Mouse (Mus musculus): Measurements from ENCODE around the gene Etv6. TPM values are rescaled to one million over a fixed set of nuclear protein-coding genes. Genes with fewer than 3 reads are reported as not detected.

The Etv6 gene
- polyA plus RNA-seq, 1 experiment from 2014 or later = 5.3 TPM

DNA sequence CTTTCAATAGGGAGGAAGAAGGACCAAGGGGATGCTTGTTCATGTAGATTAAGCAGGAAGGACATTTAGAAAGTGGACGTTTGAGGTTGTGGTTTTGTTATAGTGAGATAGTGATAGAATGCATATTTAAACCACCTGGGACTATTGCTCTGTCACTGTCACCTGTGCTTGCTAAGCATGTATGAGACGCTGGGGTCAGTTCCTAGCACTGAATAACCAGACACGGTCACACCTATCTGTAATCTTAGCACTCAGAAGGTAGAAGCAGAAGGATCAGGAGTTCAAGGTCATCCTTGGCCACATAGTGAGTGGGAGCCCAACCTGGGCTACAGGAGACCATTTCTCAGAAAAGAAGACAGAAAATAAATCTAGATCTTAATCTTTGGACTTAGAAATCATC is 100.8 kb downstream of the Etv6 start:
- Histone ChIP-seq H3K36me3 (no peaks in the 10 kb centered on the region), H3K9ac (no peak overlapping the region), H3K27me3 (no peaks in the 10 kb centered on the region), H3K4me3 (no peak overlapping the region), H3K9me3 (no peaks in the 10 kb centered on the region), H3K4me1 (replicated peaks) (peaks cover 7% of the 10 kb centered on the region; the same call in 1 of the 2 replicates), H3K27ac (replicated peaks) (no peak overlapping the region), H3K4me2 (no peak overlapping the region)
- no peak for ATAC-seq (ENCODE audit: low FRiP score, low read depth)
- WGBS = 91% methylated on average over 3 of the region's 3 CpGs

GRCm38 (mm10) chr6:134139359-134139758 is 103.9 kb downstream of the Etv6 start:
- ATAC-seq (ENCODE audit: low FRiP score, low read depth) = no peak
- Histone ChIP-seq H3K4me2 (no peak overlapping the region), H3K4me1 (replicated peaks) (peaks cover 13% of the 10 kb centered on the region; the same call in 1 of the 2 replicates), H3K9me3 (no peaks in the 10 kb centered on the region), H3K27me3 (no peaks in the 10 kb centered on the region), H3K27ac (replicated peaks) (no peak overlapping the region), H3K9ac (no peak overlapping the region), H3K36me3 (no peaks in the 10 kb centered on the region), H3K4me3 (no peak overlapping the region)
- WGBS = 89% methylated on average over 3 of the region's 3 CpGs

GRCm38 (mm10) chr6:134140718-134141615 is 105.5 kb downstream of the Etv6 start:
- no peak for ATAC-seq (ENCODE audit: low FRiP score, low read depth)
- no peak overlapping the region for H3K4me2 ChIP-seq
- no peak overlapping the region for H3K9ac ChIP-seq
- H3K27me3 ChIP-seq = no peaks in the 10 kb centered on the region
- H3K4me1 ChIP-seq (replicated peaks) = peaks cover 13% of the 10 kb centered on the region; the same call in 1 of the 2 replicates
- H3K36me3 ChIP-seq = no peaks in the 10 kb centered on the region
- H3K4me3 ChIP-seq = no peak overlapping the region
- 72% methylated on average over 16 of the region's 16 CpGs for WGBS
- H3K9me3 ChIP-seq = no peaks in the 10 kb centered on the region
- H3K27ac ChIP-seq (replicated peaks) = no peak overlapping the region

GRCm38 (mm10) chr6:134141616-134142165 is 106.2 kb downstream of the Etv6 start:
- no peaks in the 10 kb centered on the region for H3K27me3 ChIP-seq
- no peak overlapping the region for H3K4me3 ChIP-seq
- H3K9ac ChIP-seq = no peak overlapping the region
- ATAC-seq (ENCODE audit: low FRiP score, low read depth) = no peak
- peaks cover 13% of the 10 kb centered on the region; the same call in 1 of the 2 replicates for H3K4me1 ChIP-seq (replicated peaks)
- WGBS = 64% methylated on average over 1 of the region's 1 CpGs
- H3K27ac ChIP-seq (replicated peaks) = no peak overlapping the region
- no peak overlapping the region for H3K4me2 ChIP-seq
- no peaks in the 10 kb centered on the region for H3K9me3 ChIP-seq
- no peaks in the 10 kb centered on the region for H3K36me3 ChIP-seq

- no peak for ATAC-seq (ENCODE audit: low FRiP score, low read depth)
- Histone ChIP-seq H3K4me3 (no peak overlapping the region), H3K9me3 (no peaks in the 10 kb centered on the region), H3K9ac (no peak overlapping the region), H3K4me2 (no peak overlapping the region), H3K27ac (replicated peaks) (no peak overlapping the region), H3K36me3 (no peaks in the 10 kb centered on the region), H3K27me3 (no peaks in the 10 kb centered on the region), H3K4me1 (replicated peaks) (peaks cover 17% of the 10 kb centered on the region)
- 86% methylated on average over 11 of the region's 11 CpGs for WGBS
Measured at GRCm38 (mm10) chr6:134142700-134143099, 107.2 kb downstream of the Etv6 start.

DNA sequence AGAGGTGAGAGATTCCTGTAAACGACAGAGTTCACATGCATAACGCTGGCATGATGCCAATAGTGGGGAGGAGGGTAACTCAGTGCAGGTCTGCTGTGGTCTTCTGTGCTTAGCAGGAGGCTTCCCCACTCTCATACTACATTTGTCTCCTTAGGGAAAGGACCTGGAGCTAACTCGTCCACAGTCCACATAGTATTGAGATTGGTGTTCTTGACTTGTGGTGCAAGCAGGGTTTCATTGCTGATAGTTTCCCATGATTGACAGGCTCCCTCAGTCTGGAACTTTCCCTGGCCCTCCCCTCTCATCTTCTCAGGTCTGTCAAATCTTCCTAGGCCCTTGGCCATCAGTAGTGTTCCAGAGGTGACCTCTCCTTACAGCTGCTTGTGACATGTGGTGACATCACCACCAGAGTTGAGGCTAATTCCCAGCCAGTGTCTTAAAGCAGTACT is 108.2 kb downstream of the Etv6 start:
- Histone ChIP-seq H3K36me3 (no peaks in the 10 kb centered on the region), H3K4me2 (no peak overlapping the region), H3K4me3 (no peak overlapping the region), H3K9me3 (no peaks in the 10 kb centered on the region), H3K27me3 (no peaks in the 10 kb centered on the region), H3K9ac (no peak overlapping the region), H3K27ac (replicated peaks) (no peak overlapping the region), H3K4me1 (replicated peaks) (peaks cover 27% of the 10 kb centered on the region)
- WGBS = 59% methylated on average over 3 of the region's 3 CpGs
- ATAC-seq (ENCODE audit: low FRiP score, low read depth) = no peak

DNA sequence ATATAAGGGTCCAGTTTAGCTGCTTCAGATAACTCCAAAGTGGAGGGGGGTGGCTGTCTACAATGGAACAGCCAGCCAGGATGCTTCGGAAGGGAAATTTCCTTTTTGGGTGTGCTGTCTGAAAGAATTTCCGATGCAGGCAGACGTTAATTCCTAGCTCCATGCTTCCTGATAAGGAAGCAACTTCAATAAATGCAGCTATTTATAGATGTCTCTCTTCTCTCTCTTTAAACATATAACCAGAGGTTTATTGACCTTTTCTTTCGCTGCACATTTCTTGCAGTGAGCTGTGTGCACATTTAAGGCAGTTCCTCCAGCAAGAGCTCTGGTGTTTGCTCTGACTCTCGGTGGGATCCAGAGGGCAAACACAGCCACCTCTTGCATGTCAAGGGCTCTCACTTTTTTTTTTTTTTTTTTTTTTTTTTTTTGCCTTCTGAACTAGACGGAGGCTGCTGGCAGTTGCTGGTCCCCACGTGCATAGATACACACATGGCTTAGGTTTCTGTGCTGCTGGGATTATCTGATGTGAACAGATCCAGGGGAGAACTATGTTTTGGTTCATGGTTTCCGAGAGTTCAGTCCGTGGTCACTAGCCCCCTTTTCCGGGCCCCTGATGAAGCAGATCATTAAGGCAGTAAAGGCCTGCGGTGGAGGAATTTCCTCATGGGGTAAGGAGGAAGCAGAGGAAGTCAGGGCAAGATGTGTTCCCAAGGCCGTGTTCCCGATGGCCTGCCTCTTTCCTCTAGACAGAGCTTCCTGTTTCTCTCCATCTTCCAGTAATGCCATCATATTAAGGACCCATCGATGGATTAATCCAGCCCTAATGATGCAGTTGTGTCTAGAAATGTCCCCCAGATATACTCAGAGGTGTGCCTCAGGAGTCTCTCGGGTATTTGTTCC is 109.0 kb downstream of the Etv6 start:
- H3K9me3 ChIP-seq = no peaks in the 10 kb centered on the region
- H3K27ac ChIP-seq (replicated peaks) = no peak overlapping the region
- H3K36me3 ChIP-seq = no peaks in the 10 kb centered on the region
- WGBS = 78% methylated on average over 15 of the region's 15 CpGs
- ATAC-seq (ENCODE audit: low FRiP score, low read depth) = no peak
- no peak overlapping the region for H3K4me3 ChIP-seq
- H3K27me3 ChIP-seq = no peaks in the 10 kb centered on the region
- no peak overlapping the region for H3K4me2 ChIP-seq
- no peak overlapping the region for H3K9ac ChIP-seq
- H3K4me1 ChIP-seq (replicated peaks) = peaks cover 30% of the 10 kb centered on the region

GRCm38 (mm10) chr6:134147596-134148442 is 112.3 kb downstream of the Etv6 start:
- H3K4me3 ChIP-seq = no peak overlapping the region
- WGBS = 50% methylated on average over 22 of the region's 22 CpGs
- H3K4me1 ChIP-seq (replicated peaks) = peaks cover 17% of the 10 kb centered on the region
- no peaks in the 10 kb centered on the region for H3K9me3 ChIP-seq
- H3K4me2 ChIP-seq = no peak overlapping the region
- H3K36me3 ChIP-seq = no peaks in the 10 kb centered on the region
- 0 out of 2 replicates have a peak, but pooled peaks have one; percentile 25 for ATAC-seq (ENCODE audit: low FRiP score, low read depth)
- no peaks in the 10 kb centered on the region for H3K27me3 ChIP-seq
- no peak overlapping the region for H3K27ac ChIP-seq (replicated peaks)
- no peak overlapping the region for H3K9ac ChIP-seq

DNA sequence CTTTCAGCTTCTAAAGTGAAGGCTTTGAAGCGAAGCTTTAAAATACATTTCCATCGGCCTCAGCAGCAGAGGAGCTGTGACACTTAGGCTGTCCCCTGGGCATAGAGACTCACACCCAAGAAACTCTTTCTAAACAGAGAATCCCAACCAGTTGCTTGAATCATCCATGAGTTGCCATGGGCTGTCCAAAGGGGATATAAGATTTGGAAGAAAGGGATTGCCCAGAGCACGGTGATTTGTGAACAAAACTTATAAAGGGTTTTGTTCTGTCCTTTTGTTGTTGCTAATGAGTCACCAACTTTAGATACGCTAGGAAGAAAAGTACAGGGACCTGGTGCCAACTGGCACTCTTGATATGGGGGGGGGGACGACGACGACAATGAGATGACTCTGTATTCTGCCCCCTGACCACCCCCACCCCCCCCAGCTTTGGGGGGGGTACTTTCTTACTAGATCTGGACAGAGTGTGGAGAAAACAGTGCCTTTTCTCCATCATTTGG is 113.0 kb downstream of the Etv6 start:
- H3K4me2 ChIP-seq = no peak overlapping the region
- ATAC-seq (ENCODE audit: low FRiP score, low read depth) = 0 out of 2 replicates have a peak, but pooled peaks have one; percentile 23
- H3K4me3 ChIP-seq = no peak overlapping the region
- no peak overlapping the region for H3K27ac ChIP-seq (replicated peaks)
- H3K27me3 ChIP-seq = no peaks in the 10 kb centered on the region
- no peak overlapping the region for H3K9ac ChIP-seq
- no peaks in the 10 kb centered on the region for H3K36me3 ChIP-seq
- WGBS = 20% methylated on average over 7 of the region's 7 CpGs
- peaks cover 17% of the 10 kb centered on the region for H3K4me1 ChIP-seq (replicated peaks)
- H3K9me3 ChIP-seq = no peaks in the 10 kb centered on the region

DNA sequence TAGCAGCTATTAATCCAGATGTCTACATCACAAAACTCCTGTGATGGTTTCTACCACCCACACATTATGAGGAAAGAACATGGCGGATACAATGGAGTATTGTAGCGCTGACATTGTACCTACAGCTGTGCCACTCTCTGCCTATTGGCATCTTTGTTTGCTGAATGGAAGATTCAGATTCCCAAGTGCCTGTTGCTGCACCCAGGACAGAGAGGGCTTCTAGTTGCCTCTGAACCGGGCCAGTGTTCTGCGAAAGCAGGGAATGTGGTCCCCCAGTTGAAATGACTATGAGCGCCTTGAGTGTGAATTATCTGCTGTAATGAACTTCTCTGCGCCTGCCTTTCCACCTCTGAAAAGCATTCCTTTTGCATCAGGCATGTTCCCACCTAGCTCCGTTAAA is 114.1 kb downstream of the Etv6 start:
- Histone ChIP-seq H3K27me3 (no peaks in the 10 kb centered on the region), H3K4me3 (no peak overlapping the region), H3K9ac (no peak overlapping the region), H3K4me2 (no peak overlapping the region), H3K4me1 (replicated peaks) (peaks cover 17% of the 10 kb centered on the region), H3K36me3 (no peaks in the 10 kb centered on the region), H3K27ac (replicated peaks) (no peak overlapping the region), H3K9me3 (no peaks in the 10 kb centered on the region)
- 92% methylated on average over 7 of the region's 7 CpGs for WGBS
- ATAC-seq (ENCODE audit: low FRiP score, low read depth) = no peak
